Mouse (Mus musculus): ENCODE measurements around the gene Sp7.
A peak's percentile ranks its signal among the peaks of the same experiment; 100 is the strongest.

GRCm38 (mm10) chr15:102316263-102316662, 50.7 kb downstream of the Sp7 start:
- TF ChIP-seq POLR2A (IDR thresholded peaks at IDR 0.05; ENCODE audit: low read depth, low read length) = no peak
- peak; percentile 73; the same call in 1 of the 2 replicates for TF ChIP-seq CTCF (IDR thresholded peaks at IDR 0.05; ENCODE audit: extremely low read depth, insufficient read length, insufficient replicate concordance, low read depth, low read length)

Measured in small intestine, adult 2 months (tissue).